Mouse (Mus musculus) forebrain, embryonic 11.5 days (tissue): ENCODE measurements around the gene Rrm2. TPM values are rescaled to one million over a fixed set of nuclear protein-coding genes. Genes with fewer than 3 reads are reported as not detected.

Experiments used
- ATAC-seq: fragments of 200-750 bp; cut with Nextera tagmentation; replicated peaks from 2 replicates; pipeline ENCODE4 v1.8.0; 2017; ENCODE audit warnings: moderate TSS enrichment; ENCODE audit not compliant: low FRiP score
- DNase-seq: peaks from one replicate; pipeline ENCODE4 v3.0.0-alpha.2; 2017; ENCODE audit warnings: low spot score
- H3K27ac ChIP-seq: fragments of 300-500 bp; sonication (generic); 2 replicates; pipeline ENCODE4 v1.5.1; 2014; ENCODE audit warnings: low read depth, low read length
- H3K27me3 ChIP-seq: fragments of 300-500 bp; sonication (generic); 2 replicates; pipeline ENCODE4 v1.6.1; 2014; ENCODE audit warnings: mild to moderate bottlenecking, low read length, mixed read lengths; ENCODE audit not compliant: control insufficient read depth, insufficient read depth
- H3K36me3 ChIP-seq: fragments of 300-500 bp; sonication (generic); 2 replicates; pipeline ENCODE4 v1.6.1; 2014; ENCODE audit warnings: mild to moderate bottlenecking, low read length, moderate library complexity, mixed read lengths; ENCODE audit not compliant: control insufficient read depth, insufficient read depth
- H3K4me1 ChIP-seq: fragments of 300-500 bp; sonication (generic); replicated peaks from 2 replicates; pipeline ENCODE4 v1.6.1; 2014; ENCODE audit warnings: low read length, mixed read lengths; ENCODE audit not compliant: control insufficient read depth, insufficient read depth
- H3K4me2 ChIP-seq: fragments of 300-500 bp; sonication (generic); 2 replicates; pipeline ENCODE4 v1.6.1; 2014; ENCODE audit warnings: low read depth, mild to moderate bottlenecking, low read length, moderate library complexity, mixed read lengths; ENCODE audit not compliant: severe bottlenecking
- H3K4me3 ChIP-seq: fragments of 300-500 bp; sonication (generic); 2 replicates; pipeline ENCODE4 v1.5.1; 2014; ENCODE audit warnings: low read depth, low read length
- H3K9ac ChIP-seq: fragments of 300-500 bp; sonication (generic); 2 replicates; pipeline ENCODE4 v1.6.1; 2014; ENCODE audit warnings: low read length
- H3K9me3 ChIP-seq: fragments of 300-500 bp; sonication (generic); 2 replicates; pipeline ENCODE4 v1.6.1; 2016; ENCODE audit warnings: low read length, mixed read lengths; ENCODE audit not compliant: control insufficient read depth
- WGBS: fragments of 180-500 bp; shearing (Covaris S2); extraction: QIAGEN DNeasy Blood & Tissue Kit; methylation state at CpG from one replicate; pipeline ENCODE4 v1.1.7; 2014; 5-methylcytosine and 5-hydroxymethylcytosine counted together
- polyA plus RNA-seq: library from polyadenylated mRNA; unstranded; fragments of >200 nt; fragmentation: Nextera tagmentation; extraction: Ambion mirVana; gene quantifications from 2 replicates; pipeline ENCODE4 v1.2.1, GENCODE M21; 2014

Rrm2 gene
- polyA plus RNA-seq, 1 experiment from 2014 or later, result 669 TPM

- Histone ChIP-seq H3K9ac (no peak overlapping the region), H3K27ac (no peak overlapping the region), H3K4me1 (no peaks in the 10 kb centered on the region; the same call in 1 of the 2 replicates), H3K9me3 (no peaks in the 10 kb centered on the region), H3K4me3 (no peak overlapping the region), H3K4me2 (no peak overlapping the region), H3K36me3 (no peaks in the 10 kb centered on the region), H3K27me3 (no peaks in the 10 kb centered on the region)
- DNase-seq, result peak; percentile 8
- 89% methylated on average over 4 of the region's 4 CpGs for WGBS
- ATAC-seq, result no peak
Observed at GRCm38 (mm10) chr12:24753680-24754079, 45.6 kb downstream of the Rrm2 start.

GRCm38 (mm10) chr12:24754693-24755092, 46.7 kb downstream of the Rrm2 start:
- Histone ChIP-seq H3K9ac (no peak overlapping the region), H3K36me3 (no peaks in the 10 kb centered on the region), H3K4me3 (no peak overlapping the region), H3K27ac (no peak overlapping the region), H3K9me3 (no peaks in the 10 kb centered on the region), H3K4me2 (no peak overlapping the region), H3K4me1 (no peaks in the 10 kb centered on the region; the same call in 1 of the 2 replicates), H3K27me3 (no peaks in the 10 kb centered on the region)
- DNase-seq, result no peak
- 63% methylated on average over 5 of the region's 5 CpGs for WGBS
- no peak for ATAC-seq

- DNase-seq (peak; percentile 27), ATAC-seq (no peak)
- H3K4me2 ChIP-seq, result no peak overlapping the region
- no peak overlapping the region for H3K9ac ChIP-seq
- H3K4me3 ChIP-seq, result no peak overlapping the region
- WGBS, result 95% methylated on average over 9 of the region's 9 CpGs
- H3K27ac ChIP-seq, result no peak overlapping the region
- H3K9me3 ChIP-seq, result no peaks in the 10 kb centered on the region
- no peaks in the 10 kb centered on the region for H3K36me3 ChIP-seq
- no peaks in the 10 kb centered on the region for H3K27me3 ChIP-seq
- no peaks in the 10 kb centered on the region; the same call in 1 of the 2 replicates for H3K4me1 ChIP-seq
Observed at GRCm38 (mm10) chr12:24755471-24755870, 47.4 kb downstream of the Rrm2 start.

- no peak overlapping the region for H3K4me2 ChIP-seq
- H3K9ac ChIP-seq, result no peak overlapping the region
- H3K4me3 ChIP-seq, result no peak overlapping the region
- H3K27ac ChIP-seq, result no peak overlapping the region
- peaks cover 4% of the 10 kb centered on the region; the same call in 1 of the 2 replicates for H3K4me1 ChIP-seq
- no peaks in the 10 kb centered on the region for H3K27me3 ChIP-seq
- no peak for ATAC-seq
- no peaks in the 10 kb centered on the region for H3K36me3 ChIP-seq
- no peaks in the 10 kb centered on the region for H3K9me3 ChIP-seq
- DNase-seq, result peak; percentile 35
Observed at GRCm38 (mm10) chr12:24757387-24757786, 49.3 kb downstream of the Rrm2 start.

GRCm38 (mm10) chr12:24758374-24758773, 50.3 kb downstream of the Rrm2 start:
- no peak overlapping the region for H3K9ac ChIP-seq
- WGBS, result 32% methylated on average over 6 of the region's 6 CpGs
- H3K9me3 ChIP-seq, result no peaks in the 10 kb centered on the region
- ATAC-seq (no peak), DNase-seq (peak; percentile 55)
- H3K4me3 ChIP-seq, result no peak overlapping the region
- no peaks in the 10 kb centered on the region for H3K36me3 ChIP-seq
- no peak overlapping the region for H3K4me2 ChIP-seq
- H3K27me3 ChIP-seq, result no peaks in the 10 kb centered on the region
- peaks cover 4% of the 10 kb centered on the region; the same call in 1 of the 2 replicates for H3K4me1 ChIP-seq
- H3K27ac ChIP-seq, result no peak overlapping the region

GRCm38 (mm10) chr12:24762253-24762652, 54.2 kb downstream of the Rrm2 start:
- Histone ChIP-seq H3K9me3 (no peaks in the 10 kb centered on the region), H3K4me3 (no peak overlapping the region), H3K27me3 (no peaks in the 10 kb centered on the region), H3K4me2 (no peak overlapping the region; the same call in 1 of the 2 replicates), H3K36me3 (no peaks in the 10 kb centered on the region), H3K9ac (0 out of 2 replicates have a peak overlapping the region, but pooled peaks have one; percentile 14), H3K4me1 (peaks cover 4% of the 10 kb centered on the region; the same call in 1 of the 2 replicates), H3K27ac (no peak overlapping the region)
- DNase-seq (peak; percentile 52), ATAC-seq (no peak)
- WGBS, result 1% methylated on average over 3 of the region's 3 CpGs

Other genes with a start within 250 kb of the Rrm2 start
- gene Taf1b, start 209.9 kb upstream of the Rrm2 start, polyA plus RNA-seq, result 33.1 and 33.4 TPM in 2 replicates
- gene Grhl1, start 136.0 kb upstream of the Rrm2 start, polyA plus RNA-seq, result 0.40 and 0.61 TPM in 2 replicates
- gene Klf11, start 57.0 kb upstream of the Rrm2 start, polyA plus RNA-seq, result 13.1 and 13.5 TPM in 2 replicates
- gene Cys1, start 26.4 kb upstream of the Rrm2 start, polyA plus RNA-seq, result 0.76 and 0.85 TPM in 2 replicates
- 55.7 and 59.3 TPM in 2 replicates for gene Mboat2, start 122.6 kb downstream of the Rrm2 start, polyA plus RNA-seq